Mouse (Mus musculus) stomach, postnatal 0 days (tissue): ENCODE data around the gene Coro1b.

Experiments used
- CTCF ChIP-seq: IDR thresholded peaks from 2 replicates; pipeline ENCODE4 v1.5.1; 2016; ENCODE audit warnings: antibody characterized with exemption, low read depth, mild to moderate bottlenecking, moderate library complexity
- EP300 ChIP-seq: optimal IDR thresholded peaks from 2 replicates; pipeline ENCODE3; 2016; ENCODE audit warnings: antibody characterized with exemption

DNA sequence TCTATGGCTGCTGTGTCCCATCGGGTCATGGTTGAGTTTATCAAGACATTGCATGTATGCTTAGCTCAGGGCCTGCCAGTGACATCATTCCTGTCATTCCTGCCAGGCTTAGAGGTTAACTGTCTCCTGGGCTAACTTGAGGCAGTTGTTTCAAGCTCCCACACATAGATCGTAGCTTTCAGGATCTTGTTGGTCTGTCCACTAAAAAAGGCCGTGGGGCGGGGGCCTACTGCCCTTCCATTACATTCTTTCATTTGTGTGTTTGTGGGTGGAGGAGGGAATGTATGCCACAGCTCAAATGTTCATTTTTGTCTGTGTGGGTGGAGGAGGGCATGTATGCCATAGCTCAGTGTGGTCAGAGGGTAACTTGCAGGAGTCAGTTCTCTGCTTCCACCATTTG lies 18.3 kb upstream of the Coro1b start:
- TF ChIP-seq CTCF: no peak
- no peak for TF ChIP-seq EP300
